Mouse (Mus musculus) cortical plate, adult 2 months (tissue): Measurements from ENCODE around the gene Myom1.

Experiments used
- CTCF ChIP-seq: fragments of 200-500 bp; IDR thresholded peaks from 2 replicates; pipeline ENCODE4 v1.5.1; 2011; ENCODE audit warnings: mild to moderate bottlenecking, control low read depth, low read length; ENCODE audit not compliant: insufficient read depth; ENCODE audit errors: extremely low read depth
- POLR2A ChIP-seq: fragments of 200-500 bp; IDR thresholded peaks from 2 replicates; pipeline ENCODE4 v1.6.1; 2011; ENCODE audit warnings: mild to moderate bottlenecking, low read length, control low read depth; ENCODE audit not compliant: insufficient read depth; ENCODE audit errors: extremely low read depth

GRCm38 (mm10) chr17:71097209-71097597 lies 94.8 kb downstream of the Myom1 start:
- TF ChIP-seq POLR2A (no peak), CTCF (no peak)
